Mouse (Mus musculus) lung, adult 18-20 months (tissue): Measurements from ENCODE around the gene Arhgef15.
"Not testable (repeated sequence)": the region's sequence is repeated elsewhere in the genome, so short reads cannot be mapped to it uniquely, and the experiment has no call there.

Source experiments
- DNase-seq, 2 experiments: peaks; one replicate each; pipeline ENCODE4 v3.0.0; 2022; ENCODE audit warnings: mixed read lengths in 2 of 2

Gene Arhgef15

DNA sequence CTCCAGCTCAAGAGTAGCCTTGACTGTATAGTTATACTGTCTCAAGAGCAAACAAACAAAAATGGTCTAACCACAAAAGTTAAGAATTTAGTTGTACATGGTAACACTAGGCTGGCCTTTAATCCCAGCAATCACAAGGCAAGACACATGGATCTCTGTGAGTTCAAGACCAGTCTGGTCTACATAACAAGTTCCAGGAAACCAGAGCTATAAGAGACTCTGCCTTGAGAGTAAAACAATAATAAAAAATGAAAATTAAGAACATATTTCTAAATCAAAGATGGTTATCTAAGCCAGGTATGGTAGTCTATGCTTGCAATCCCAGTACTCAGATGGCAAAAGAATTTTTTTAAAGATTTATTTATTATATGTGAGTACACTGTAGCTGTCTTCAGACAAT, 7.8 kb upstream of the Arhgef15 start:
- DNase-seq = no peak

GRCm38 (mm10) chr11:68963405-68963804, 6.1 kb upstream of the Arhgef15 start:
- DNase-seq = no peak

- DNase-seq = not testable (repeated sequence)
Observed at GRCm38 (mm10) chr11:68962159-68962558, 4.9 kb upstream of the Arhgef15 start.

- no peak for DNase-seq
Observed at GRCm38 (mm10) chr11:68961596-68961995, 4.3 kb upstream of the Arhgef15 start.

GRCm38 (mm10) chr11:68957971-68958370, 691 bp upstream of the Arhgef15 start:
- no peak for DNase-seq

DNA sequence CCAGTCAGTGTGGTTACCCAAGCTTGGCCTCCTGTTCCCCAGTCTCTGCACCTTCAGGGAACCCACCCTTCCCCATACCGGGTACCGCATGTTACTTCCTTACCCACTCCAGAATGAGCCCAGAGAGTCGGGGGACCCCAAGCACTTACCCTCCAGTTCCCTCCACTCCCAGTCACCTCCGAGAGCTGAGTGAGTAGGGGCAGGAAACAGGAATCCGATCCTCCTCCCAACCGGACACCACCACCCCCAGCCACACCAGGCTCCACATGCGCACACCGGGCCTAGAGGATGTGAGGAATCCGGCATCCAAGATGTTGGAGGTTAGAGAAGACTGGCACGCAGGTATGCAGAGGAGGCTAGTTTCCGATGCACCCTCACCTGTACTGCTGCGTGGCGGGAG, 583 bp downstream of the Arhgef15 start:
- DNase-seq = peak; percentile 42 to 58

GRCm38 (mm10) chr11:68956107-68956506, 1.2 kb downstream of the Arhgef15 start:
- DNase-seq = peak in 1 of 2 experiments; percentile 65

DNA sequence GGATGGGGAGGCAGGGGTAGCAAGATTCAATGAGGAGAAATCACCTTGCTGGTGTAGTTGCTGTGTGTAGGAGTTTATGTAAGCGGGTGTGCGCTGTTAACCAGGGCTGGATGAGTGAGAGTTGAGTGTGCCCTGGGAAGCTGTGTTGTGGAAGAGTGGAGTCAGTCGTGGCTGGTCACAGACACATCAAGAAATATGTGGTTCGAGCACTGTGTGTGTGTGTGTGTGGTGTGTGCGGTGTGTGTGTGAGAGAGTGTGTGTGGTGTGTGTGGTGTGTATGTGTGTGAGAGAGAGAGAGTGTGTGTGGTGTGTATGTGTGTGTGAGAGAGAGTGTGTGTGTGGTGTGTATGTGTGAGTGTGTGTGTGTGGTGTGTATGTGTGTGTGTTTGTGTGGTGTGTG, 1.8 kb downstream of the Arhgef15 start:
- DNase-seq = no peak

DNA sequence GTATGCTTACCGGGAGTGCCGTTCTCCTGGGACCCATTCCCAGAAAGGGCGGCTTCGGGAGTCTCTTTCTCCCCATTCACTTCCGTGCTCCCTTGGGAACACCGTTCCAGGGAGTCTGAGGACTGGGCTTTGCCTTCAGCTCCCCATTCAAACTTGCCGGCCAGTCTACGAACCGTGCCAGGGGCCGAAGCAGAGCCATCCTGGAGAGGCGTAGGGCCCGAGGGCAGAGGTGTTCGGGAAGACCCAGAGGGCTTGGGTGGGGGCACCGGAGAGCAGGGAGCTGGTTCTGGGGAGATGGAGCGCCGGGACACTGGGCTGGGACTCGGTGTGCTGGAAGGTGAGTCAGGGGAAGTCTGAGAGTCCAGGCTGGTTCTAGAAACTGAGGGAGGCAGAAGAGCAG, 2.9 kb downstream of the Arhgef15 start:
- no peak for DNase-seq

DNA sequence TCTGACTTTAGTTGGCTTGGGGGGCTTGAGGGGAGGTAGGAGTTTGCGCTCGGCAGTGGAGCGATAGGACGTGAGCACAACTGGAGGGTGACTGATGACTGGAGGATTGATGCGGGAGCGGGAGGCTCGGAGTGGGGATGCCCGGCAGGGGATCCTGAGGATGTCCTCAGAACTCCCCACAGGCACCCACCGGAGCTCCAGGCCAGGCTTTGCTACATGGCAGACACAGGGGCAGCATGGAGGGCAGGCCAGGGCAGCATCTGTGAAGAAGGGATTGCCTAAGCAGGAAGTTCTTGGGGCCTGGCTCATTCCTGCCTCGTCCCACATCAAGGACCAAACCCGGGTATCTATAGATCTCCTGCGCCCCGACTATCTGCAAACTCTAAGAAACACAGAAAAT, 3.4 kb downstream of the Arhgef15 start:
- DNase-seq = no peak

DNA sequence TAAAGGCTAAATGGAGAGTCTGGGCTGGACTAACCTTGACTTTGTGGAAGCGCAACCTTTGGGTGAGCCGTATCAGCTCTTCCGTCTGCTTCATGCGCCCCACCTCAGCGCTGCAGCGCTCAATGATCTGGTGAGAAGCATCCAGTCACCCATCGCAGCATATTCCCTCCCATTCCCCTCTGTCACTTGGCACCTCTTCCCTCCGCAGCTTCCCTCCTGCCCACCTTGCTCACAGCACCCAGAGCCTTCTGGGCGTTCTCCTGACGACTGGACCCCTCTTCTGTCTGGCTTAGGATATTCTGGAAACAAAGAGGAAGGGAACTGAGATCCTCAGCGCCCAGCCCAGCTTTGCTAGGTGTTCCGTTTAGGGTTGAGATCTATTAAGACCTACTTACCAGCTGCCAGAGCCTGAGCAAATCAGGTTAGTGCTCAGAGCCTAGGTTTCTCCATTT, 9.7 kb downstream of the Arhgef15 start:
- DNase-seq = no peak

DNA sequence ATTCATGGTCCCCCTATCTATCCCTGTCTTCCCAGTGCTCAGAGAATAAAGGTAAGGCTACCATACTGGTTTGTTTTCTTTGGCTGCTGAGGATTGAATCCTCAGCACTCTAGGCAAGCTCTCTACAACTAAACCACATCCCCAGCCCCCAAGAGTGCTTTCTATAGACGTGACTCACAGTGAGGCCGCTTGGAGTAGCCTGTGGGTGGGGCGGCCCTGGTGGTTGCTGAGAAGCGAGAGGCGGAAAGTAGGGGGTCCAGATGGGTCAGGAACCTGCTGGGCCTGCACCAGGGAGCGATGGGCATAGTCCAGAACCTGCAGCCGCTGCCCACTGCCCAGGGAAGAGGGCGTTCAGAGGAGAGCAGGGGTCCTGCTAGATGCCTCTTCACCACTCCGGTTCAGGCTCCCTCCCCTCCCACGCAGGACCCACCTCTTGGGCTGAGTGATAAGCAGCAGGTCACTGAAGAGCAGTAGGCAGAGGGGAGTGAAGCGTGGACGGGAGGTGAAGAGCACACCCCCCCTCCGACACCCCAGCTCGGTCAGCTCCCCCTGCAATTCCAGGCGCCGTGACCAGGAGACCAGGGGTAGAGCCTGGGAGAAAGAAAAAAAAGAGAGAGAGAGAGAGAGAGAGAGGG, 10.4 kb downstream of the Arhgef15 start:
- DNase-seq = no peak

GRCm38 (mm10) chr11:68946001-68946400, 11.3 kb downstream of the Arhgef15 start:
- DNase-seq = no peak

DNA sequence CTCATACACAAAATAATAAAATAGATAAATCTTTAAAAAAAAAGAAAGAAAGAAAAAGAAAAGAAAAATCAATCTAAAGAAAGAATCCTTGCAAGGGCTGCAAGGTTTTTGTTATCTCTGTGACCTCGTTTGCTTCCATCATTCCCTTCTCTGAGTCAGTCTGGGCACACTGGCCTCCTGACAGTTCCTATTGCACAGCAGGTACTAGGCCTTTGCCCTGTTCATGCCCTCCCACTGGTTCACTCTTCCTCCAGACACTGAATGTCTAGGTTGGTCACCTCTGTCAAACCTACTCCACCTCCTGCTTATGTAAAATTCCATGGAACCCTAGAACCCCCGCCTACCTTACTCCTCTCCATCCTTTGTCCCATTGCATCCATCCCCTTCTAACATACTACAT, 12.0 kb downstream of the Arhgef15 start:
- DNase-seq = no peak

DNA sequence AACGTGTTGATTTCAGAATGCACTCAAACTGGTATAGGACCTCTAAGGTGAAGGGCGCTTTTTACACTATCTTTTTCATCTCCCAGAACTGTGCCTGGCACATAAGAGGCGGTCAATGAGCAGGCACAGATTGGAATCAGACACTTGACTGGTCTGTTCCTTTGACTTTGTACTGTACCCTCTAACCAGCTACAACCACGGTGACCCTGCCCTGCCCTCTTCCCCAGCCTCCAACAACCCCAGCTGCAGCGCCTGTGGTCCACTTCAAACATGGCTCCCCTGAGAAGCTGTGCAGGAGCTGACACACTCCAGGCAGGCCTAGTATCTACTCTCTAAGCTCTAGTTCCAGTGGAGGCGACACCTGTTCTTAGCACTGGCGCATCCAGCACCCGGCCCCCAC, 14.5 kb downstream of the Arhgef15 start:
- no peak for DNase-seq

DNA sequence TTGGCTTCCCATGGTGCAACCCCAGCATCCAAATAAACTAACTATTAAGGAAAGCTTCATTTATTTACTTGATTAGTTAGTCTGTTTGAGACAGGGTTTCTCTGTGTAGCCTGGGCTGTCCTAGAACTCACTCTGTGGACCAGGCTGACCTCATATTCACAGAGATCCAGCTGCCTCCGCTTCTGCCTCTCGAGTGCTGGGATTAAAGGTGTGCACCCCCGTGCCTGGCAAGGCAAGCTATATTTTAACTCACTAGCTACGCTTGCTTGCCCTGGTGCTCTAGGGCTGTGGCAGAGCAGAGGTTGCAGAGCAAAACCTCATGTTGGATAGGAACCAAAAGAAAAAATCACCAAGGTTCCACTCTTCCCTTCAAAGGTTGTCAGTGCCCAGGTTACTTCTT, 16.8 kb downstream of the Arhgef15 start:
- no peak for DNase-seq

DNA sequence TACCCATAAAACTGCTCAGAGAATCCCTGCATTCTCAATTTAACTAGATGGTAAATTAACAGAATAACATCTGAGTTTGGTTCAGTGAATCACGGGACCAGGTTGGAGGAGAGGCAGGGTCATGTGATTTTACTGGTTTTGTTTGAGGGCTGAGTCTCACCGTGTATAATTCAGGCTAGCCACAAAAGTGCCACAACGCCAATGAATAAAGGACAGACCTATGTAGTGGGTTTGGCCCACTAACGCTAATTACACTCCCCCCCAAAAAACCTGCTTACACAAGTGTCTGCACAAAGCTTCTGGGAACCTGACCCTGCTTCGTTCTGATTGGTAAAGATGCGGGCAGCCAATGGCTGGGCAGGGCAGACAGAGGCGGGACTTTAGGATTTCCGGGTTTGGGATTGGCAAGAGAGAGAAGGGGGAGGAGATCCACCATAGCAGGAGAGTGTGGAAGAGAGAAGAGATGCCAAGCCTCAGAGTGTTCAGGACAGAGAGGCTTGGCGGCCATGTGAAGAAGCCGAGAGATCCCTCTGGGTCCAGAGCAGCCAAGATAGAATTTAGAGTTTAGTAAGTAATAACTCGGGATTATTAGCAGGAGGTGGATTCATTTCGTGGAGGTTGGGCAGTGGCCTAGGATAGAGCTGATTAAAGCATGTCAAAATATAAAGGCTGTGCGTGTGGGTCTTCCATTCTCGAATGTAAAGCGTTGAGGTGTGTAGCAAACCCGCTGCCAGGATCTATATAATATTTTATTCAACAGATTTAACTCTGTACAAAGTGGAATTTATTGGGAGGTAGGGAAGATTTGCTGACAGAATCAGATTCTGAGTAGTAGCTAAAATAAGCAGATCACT, 17.6 kb downstream of the Arhgef15 start:
- DNase-seq = peak; percentile 91 to 93

DNA sequence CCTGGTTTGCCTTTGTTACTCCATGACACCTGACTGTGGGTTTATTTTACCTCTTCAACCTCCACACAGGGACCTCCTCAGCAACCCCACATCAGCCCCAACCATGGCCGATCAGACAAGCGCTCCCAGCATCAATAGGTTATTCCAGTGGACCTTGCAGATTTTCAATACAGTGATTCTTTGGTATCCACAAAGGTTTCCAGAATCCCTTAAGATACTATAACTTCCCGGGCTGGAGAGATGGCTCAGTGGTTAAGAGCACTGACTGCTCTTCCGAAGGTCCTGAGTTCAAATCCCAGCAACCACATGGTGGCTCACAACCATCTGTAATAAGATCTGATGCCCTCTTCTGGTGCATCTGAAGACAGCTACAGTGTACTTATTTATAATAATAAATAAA, 20.3 kb downstream of the Arhgef15 start:
- DNase-seq = not testable (repeated sequence)

- DNase-seq = no peak
Observed at GRCm38 (mm10) chr11:68933885-68934507, 23.3 kb downstream of the Arhgef15 start.

- no peak for DNase-seq
Observed at GRCm38 (mm10) chr11:68929947-68930346, 27.3 kb downstream of the Arhgef15 start.

DNA sequence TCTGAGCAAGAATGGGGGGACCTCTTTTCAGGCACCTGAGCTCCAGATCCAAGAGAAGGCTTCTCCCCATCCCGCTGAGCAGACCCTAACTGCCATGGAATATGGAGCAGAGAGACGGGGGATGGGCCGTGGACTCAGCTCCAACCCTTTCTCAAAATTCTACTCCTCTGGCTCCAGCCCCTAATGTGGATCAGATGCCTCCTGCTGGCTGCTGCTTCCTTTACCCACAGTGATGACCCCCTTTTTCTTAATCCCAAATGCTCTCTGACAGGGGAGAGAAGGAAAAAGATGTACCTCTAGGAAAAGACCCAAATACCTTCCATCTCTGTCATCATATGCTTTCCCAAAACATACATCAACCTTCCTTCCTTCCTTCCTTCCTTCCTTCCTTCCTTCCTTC, 30.3 kb downstream of the Arhgef15 start, which contains the start of gene Odf4:
Gene Odf4 (minus strand): TSS at position 101 of the 400 bp plus-strand sequence.
- no peak for DNase-seq

DNA sequence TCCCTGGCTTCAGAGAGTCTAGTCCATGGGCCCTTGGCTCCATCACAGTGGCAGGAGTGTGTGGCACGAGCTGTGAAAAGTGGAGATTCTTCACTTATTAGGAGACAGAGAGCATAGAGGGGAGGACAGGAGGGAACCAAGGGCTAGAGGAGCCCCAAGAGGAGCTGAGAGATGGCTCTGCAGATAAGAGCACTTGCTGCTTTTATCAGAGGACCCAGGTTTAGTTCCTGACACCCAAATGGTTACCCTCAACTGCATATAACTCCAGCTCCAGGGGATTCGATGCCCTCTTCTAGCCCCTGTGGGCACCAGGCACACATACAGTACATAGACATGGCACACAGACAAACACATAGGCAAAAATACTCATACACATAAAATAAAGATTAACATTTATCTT, 32.5 kb downstream of the Arhgef15 start:
- no peak for DNase-seq

DNA sequence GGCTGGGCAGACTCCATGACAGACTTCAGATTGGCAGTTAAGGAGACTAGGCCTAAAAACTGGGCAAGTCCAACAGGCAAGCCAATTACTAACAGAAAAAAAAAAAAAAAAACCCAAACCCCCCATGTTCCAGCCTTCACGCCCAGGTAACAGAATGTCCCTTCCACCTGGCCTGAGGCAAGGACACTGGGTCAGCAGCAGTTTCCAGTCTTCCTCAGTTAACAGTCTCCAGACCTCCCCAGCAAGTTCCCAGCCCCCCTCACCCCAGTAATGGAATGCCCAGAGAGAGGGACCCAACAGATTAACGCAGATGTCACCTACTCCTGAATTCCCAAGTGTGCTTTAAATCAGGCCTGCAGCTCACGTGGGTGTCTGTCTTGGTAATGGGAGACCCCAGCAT, 34.1 kb downstream of the Arhgef15 start:
- DNase-seq = no peak

- DNase-seq = no peak
Observed at GRCm38 (mm10) chr11:68914566-68914965, 42.7 kb downstream of the Arhgef15 start.
